Mouse (Mus musculus) liver, adult 2 months (tissue): Measurements from ENCODE around the gene Fam131b.

Source experiments
- CTCF ChIP-seq: fragments of 200-500 bp; IDR thresholded peaks from 2 replicates; pipeline ENCODE4 v1.5.1; 2011; ENCODE audit warnings: low read depth, low read length, control low read depth
- POLR2A ChIP-seq: fragments of 200-500 bp; IDR thresholded peaks from 2 replicates; pipeline ENCODE4 v1.6.1; 2011; ENCODE audit warnings: low read length, control low read depth; ENCODE audit not compliant: insufficient read depth; ENCODE audit errors: extremely low read depth

DNA sequence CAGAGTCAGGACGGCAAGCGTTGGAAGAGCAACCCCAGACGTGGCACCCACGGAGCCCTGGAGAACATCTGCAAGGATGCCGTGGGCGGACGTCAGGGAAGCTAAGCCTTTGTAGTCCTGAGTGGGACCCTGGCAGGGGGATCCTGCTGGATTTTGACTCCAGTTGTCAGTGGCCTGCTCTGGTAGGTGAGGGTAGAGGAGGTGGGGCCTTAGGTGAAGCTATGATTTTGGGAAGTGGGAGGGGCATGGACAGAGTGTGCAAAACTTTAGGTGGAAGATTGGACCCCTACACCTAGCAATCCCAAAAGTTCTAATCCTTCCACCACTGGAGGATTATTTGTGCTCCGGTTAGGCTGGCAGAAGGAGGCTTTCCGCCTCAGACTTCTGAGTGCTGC, 48.0 kb upstream of the Fam131b start:
- no peak for TF ChIP-seq CTCF
- no peak for TF ChIP-seq POLR2A
